Mouse (Mus musculus): ENCODE measurements around the gene Oxct1. TPM values are rescaled to one million over a fixed set of nuclear protein-coding genes. Genes with fewer than 3 reads are reported as not detected.

Gene Oxct1
- 87.3 and 96.6 TPM in 2 replicates for polyA plus RNA-seq (2015; fragmentation: Nextera tagmentation; extraction: Ambion mirVana)

DNA sequence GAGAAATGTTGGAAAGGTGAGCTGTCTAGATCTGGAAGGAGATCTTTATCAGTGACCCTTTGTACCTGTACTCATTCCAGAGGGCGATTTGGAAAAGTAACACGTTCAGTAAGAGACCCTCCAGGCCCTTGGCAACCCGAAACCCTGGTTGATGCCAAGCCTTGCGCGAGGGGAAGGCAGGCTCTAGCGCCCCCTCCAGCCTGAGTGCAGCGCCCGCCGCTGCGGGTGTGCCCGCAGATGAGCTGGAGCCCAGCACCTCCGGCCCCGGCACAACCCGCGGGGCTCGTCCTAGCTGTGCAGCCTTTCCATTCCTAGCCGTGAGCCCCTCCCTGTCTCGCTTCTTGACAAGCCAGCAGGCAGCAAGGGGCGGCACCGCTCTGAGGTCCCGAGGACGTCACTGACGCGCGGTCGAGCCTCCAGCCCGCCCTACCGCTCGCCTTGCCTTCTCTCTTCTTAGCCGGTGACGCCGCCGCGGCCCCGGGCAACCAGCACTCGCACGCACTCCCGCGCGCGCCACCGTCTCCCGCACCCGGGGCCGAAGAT is at the start of gene Oxct1:
Oxct1 (plus strand) TSS at position 153 of the 543 bp plus-strand sequence.

DNA sequence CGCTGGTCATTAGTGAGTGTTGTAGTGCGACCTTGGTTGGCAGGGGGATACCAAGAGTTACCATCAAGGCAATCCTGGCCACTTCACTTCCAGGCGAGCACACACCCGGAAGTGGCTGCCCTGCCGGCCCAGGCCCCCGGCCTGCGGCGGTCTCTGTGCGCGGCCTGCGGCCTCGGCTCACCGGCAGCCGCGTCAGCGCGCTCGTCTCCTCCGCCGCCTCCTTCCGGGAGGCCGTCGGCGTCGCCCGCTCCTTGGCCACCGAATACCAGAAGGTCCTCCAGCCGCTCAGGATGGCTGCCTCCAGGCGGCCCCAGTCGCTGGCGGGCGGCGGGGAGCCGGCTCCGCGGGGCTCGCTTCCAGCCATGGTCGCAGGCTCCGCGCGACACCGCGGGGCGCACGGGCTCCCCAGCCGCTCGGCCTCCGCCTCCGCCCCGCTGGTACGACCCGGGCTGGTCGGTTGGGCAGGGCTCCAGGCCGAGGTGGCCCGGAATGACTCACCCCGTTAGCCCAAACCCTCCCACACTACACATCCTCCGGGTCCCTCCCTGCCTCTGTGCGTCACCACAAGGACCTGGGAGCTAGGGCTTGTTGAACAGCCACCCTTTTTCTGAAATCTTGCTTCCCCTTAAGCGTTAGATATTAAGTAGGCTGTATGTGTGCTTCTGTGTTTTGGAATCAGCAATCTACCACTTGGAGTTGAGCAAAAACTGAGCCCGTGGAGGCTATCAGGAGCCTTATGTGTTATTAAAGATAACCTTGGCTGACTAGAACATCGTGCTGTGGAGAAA is 46.9 kb upstream of the Oxct1 start, which contains the start of gene Fbxo4:
Fbxo4 (minus strand) TSS at position 513 of the 788 bp plus-strand sequence.

DNA sequence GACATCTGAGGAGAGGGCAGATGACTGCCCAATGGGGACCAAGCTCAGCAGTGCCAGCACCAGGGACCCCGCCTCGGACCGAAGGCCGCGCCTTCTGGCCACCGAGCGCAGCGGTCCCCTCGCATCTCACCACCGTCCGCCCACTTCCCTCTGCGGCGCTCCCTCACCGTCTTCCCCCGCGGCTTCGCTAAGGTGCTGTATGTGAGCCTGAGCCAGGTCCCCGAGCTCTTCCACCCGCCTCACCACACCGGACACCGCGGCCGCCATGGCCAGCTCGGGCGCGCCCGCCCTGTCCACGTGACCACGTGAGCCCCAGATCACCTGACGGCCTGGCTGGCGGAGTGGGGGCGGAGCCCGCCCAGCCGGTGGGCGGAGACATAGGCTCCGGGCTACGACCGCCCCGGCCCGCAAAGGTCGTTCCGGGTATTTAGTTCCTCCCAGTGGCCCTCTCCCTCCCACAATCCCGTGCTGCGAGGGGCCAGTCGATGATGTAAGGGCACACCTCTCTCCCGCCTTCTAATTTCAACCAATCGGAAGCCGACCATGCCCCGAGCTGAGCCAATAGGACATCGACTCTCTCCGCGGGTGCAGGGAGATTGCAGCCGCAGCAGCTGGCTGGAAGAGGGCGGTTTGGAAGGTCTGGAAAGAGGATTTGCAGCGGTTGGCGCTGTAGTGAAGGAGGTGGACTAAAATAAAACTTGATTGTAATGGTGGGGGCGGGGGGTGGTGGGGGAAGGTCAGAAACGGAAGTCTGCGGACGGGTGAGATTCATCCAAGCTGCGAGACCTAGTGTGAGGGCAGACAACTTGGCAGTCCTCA is 30.5 kb upstream of the Oxct1 start, which contains the start of gene AW549877:
AW549877 (minus strand) TSS at position 297 of the 819 bp plus-strand sequence.

Other genes with a start within 250 kb of the Oxct1 start
- 24.3 and 28.9 TPM in 2 replicates for gene Fbxo4, start 46.8 kb upstream of the Oxct1 start, polyA plus RNA-seq (2015; fragmentation: Nextera tagmentation; extraction: Ambion mirVana)
- 13.4 and 14.5 TPM in 2 replicates for gene AW549877, start 30.6 kb upstream of the Oxct1 start, polyA plus RNA-seq (2015; fragmentation: Nextera tagmentation; extraction: Ambion mirVana)

Measured in adrenal gland, postnatal 0 days (tissue).